Mouse (Mus musculus): ENCODE results near the gene Gm10800. TPM values are rescaled to one million over a fixed set of nuclear protein-coding genes. Genes with fewer than 3 reads are reported as not detected.
"Not testable (repeated sequence)": the region's sequence is repeated elsewhere in the genome, so short reads cannot be mapped to it uniquely, and the experiment has no call there.

The Gm10800 gene
- total RNA-seq (2014; rRNA removed; ENCODE audit: low replicate concordance) (10.1 and 19.5 TPM in 2 replicates), polyA plus RNA-seq (2015; fragmentation: Nextera tagmentation; extraction: Ambion mirVana) (0.75 and 1.5 TPM in 2 replicates)

GRCm38 (mm10) chr2:98667201-98667600 is at the start of gene Gm10800:
Gene Gm10800 (minus strand): TSS chr2:98667301.
- not testable (repeated sequence) for H3K4me3 ChIP-seq (ENCODE audit: low read depth, low read length); H3K27me3 ChIP-seq (ENCODE audit: control insufficient read depth, insufficient read depth, low read length); H3K36me3 ChIP-seq (replicated peaks; ENCODE audit: control insufficient read depth, insufficient read depth, low read length); DNase-seq (ENCODE audit: low spot score); H3K9me3 ChIP-seq (replicated peaks; ENCODE audit: control insufficient read depth, low read length); H3K9ac ChIP-seq (replicated peaks; ENCODE audit: low read depth, low read length); H3K4me1 ChIP-seq (ENCODE audit: control insufficient read depth, insufficient read depth); ATAC-seq (ENCODE audit: insufficient read depth, low read depth); H3K27ac ChIP-seq (ENCODE audit: low read depth); H3K4me2 ChIP-seq (ENCODE audit: low read depth, low read length)
- whole genome bisulfite sequencing: 78% methylated on average over 4 of the region's 4 CpGs

DNA sequence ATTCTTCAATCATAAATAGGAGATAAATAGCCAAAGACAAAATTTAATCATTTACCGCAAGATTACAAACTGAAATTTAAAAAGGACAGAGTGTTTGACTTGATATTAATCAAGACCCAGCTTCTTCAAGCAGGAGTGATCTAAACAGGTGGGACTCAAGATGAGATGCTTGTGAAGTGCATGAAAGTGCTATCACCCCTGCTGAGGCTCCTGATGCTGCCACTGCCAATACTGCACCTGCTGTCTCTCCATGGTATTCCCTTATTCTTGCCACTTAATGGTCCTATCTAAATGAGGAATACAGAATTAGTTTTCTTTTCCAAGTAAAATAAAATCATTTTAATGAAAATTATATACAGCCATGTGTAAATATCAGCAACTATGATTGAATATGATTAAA is 30.4 kb upstream of the Gm10800 start:
- Histone ChIP-seq H3K4me2 (ENCODE audit: low read depth, low read length) (no peak overlapping the region), H3K9ac (replicated peaks; ENCODE audit: low read depth, low read length) (no peak overlapping the region), H3K4me3 (ENCODE audit: low read depth, low read length) (no peak overlapping the region), H3K9me3 (replicated peaks; ENCODE audit: control insufficient read depth, low read length) (no peaks in the 10 kb centered on the region), H3K27ac (ENCODE audit: low read depth) (no peak overlapping the region), H3K36me3 (replicated peaks; ENCODE audit: control insufficient read depth, insufficient read depth, low read length) (no peaks in the 10 kb centered on the region), H3K27me3 (ENCODE audit: control insufficient read depth, insufficient read depth, low read length) (no peaks in the 10 kb centered on the region), H3K4me1 (ENCODE audit: control insufficient read depth, insufficient read depth) (no peaks in the 10 kb centered on the region)
- 88% methylated on average over 1 of the region's 1 CpGs for WGBS
- ATAC-seq (ENCODE audit: insufficient read depth, low read depth) (no peak), DNase-seq (ENCODE audit: low spot score) (no peak)
- TF ChIP-seq EP300 (IDR thresholded peaks at IDR 0.05; ENCODE audit: low read depth): no peak
- TF ChIP-seq CTCF (IDR thresholded peaks at IDR 0.05; ENCODE audit: low read depth): no peak

GRCm38 (mm10) chr2:98661937-98662336 is 5.2 kb downstream of the Gm10800 start, which contains the start of gene Gm10801:
Gene Gm10801 (plus strand): TSS chr2:98662237.
- H3K36me3 ChIP-seq (replicated peaks; ENCODE audit: control insufficient read depth, insufficient read depth, low read length); H3K9me3 ChIP-seq (replicated peaks; ENCODE audit: control insufficient read depth, low read length); H3K27ac ChIP-seq (ENCODE audit: low read depth); H3K4me2 ChIP-seq (ENCODE audit: low read depth, low read length); H3K27me3 ChIP-seq (ENCODE audit: control insufficient read depth, insufficient read depth, low read length); ATAC-seq (ENCODE audit: insufficient read depth, low read depth); H3K4me3 ChIP-seq (ENCODE audit: low read depth, low read length); H3K9ac ChIP-seq (replicated peaks; ENCODE audit: low read depth, low read length); DNase-seq (ENCODE audit: low spot score); H3K4me1 ChIP-seq (ENCODE audit: control insufficient read depth, insufficient read depth): not testable (repeated sequence)
- 65% methylated on average over 4 of the region's 5 CpGs for WGBS

Other genes starting within 250 kb of the Gm10800 start
- gene Gm10801, start 5.1 kb downstream of the Gm10800 start, total RNA-seq (2014; rRNA removed; ENCODE audit: low replicate concordance): not detected in 2 replicates
- gene Gm10801, start 5.1 kb downstream of the Gm10800 start, polyA plus RNA-seq (2015; fragmentation: Nextera tagmentation; extraction: Ambion mirVana): not detected in 2 replicates